ENCODE assay signal across 22 mouse cellular contexts in genomic region chr6:116374618-116375017, GRCm38 (mm10).
"Had no signal": no experiment of that assay in that cellular context is flagged by ENCODE, and none has a peak within 500 bp of the region (broad histone marks: within the 10 kb centered on the region; RNA-seq: fewer than 3 reads in every experiment).

No protein-coding gene starts in this region.

- H3K4me2 ChIP-seq: heart, embryonic 12.5 days; hindbrain, embryonic 12.5 days; hindbrain, embryonic 14.5 days; intestine, embryonic 15.5 days; limb, embryonic 13.5 days; limb, embryonic 15.5 days; liver, embryonic 12.5 days had no signal

- DNase-seq: gastrocnemius, adult 2 months; gastrocnemius, postnatal 10 days; gastrocnemius, postnatal 25 days; heart, adult 18-20 months; heart, postnatal 10 days; heart, postnatal 4 days; kidney, adult 18-20 months; kidney, adult 8-10 months; kidney, postnatal 14 days; kidney, postnatal 36 days; layer of hippocampus, adult 9-11 months; layer of hippocampus, postnatal 36 days; left cerebral cortex, postnatal 4 days had no signal

- H3K4me3 ChIP-seq: gastrocnemius, adult 2 months; heart, embryonic 10.5 days; heart, embryonic 12.5 days; hindbrain, embryonic 10.5 days; hindbrain, embryonic 12.5 days; intestine, embryonic 15.5 days; limb, embryonic 13.5 days; limb, embryonic 15.5 days; liver, embryonic 12.5 days had no signal

- H3K36me3 ChIP-seq: limb, embryonic 13.5 days had no signal

- H3K27me3 ChIP-seq: heart, embryonic 12.5 days; hindbrain, embryonic 12.5 days; intestine, embryonic 15.5 days; limb, embryonic 13.5 days; limb, embryonic 15.5 days; liver, embryonic 12.5 days had no signal
